Mouse (Mus musculus) liver, embryonic 14.5 days (tissue): ENCODE measurements at regions not wholly inside any gene's neighbourhood (a gene's known extent, or its start where the extent isn't known, plus 50 kb on each side); places are given as distances from the start of the nearest gene placed in this dataset.

Experiments used
- CTCF ChIP-seq: IDR thresholded peaks from 2 replicates; pipeline ENCODE4 v1.5.1; 2016; ENCODE audit warnings: antibody characterized with exemption, low read depth, control low read depth
- EP300 ChIP-seq: IDR thresholded peaks from 2 replicates; pipeline ENCODE4 v1.6.1; 2016; ENCODE audit warnings: antibody characterized with exemption, low read depth

DNA sequence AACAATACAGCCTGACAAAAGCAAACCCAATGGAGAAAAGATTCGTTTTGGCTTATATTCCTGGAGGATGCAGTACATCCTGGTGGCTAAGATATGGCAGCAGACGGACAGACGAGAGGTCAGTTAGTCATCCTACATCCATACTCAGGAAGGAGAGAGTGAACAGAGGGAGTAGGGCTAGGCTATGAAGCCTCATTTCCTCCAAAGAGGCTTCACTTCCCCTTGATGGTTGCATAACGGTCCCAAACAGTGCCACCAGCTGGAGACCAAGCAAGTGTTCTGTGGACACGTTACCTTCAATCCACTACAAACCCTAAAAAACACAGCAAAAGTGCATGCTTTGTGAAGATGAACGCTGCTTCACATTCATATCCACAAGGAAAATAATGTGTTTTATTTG lies 442.1 kb downstream of the Dmrt2 start:
- TF ChIP-seq CTCF (no peak), EP300 (no peak)
